Mouse (Mus musculus): ENCODE measurements around the gene Gps1.
"Not testable (repeated sequence)": the region's sequence is repeated elsewhere in the genome, so short reads cannot be mapped to it uniquely, and the experiment has no call there.

Gene Gps1

GRCm38 (mm10) chr11:120784064-120784791, at the start of gene Gps1, which contains the start of gene Rfng:
Gene Gps1 (plus strand): TSS chr11:120784272.
Gene Rfng (minus strand): TSS chr11:120784207.
- peak; percentile 84 to 87 for DNase-seq

- DNase-seq, result no peak
Measured at GRCm38 (mm10) chr11:120736424-120736823, 47.6 kb upstream of the Gps1 start.

DNA sequence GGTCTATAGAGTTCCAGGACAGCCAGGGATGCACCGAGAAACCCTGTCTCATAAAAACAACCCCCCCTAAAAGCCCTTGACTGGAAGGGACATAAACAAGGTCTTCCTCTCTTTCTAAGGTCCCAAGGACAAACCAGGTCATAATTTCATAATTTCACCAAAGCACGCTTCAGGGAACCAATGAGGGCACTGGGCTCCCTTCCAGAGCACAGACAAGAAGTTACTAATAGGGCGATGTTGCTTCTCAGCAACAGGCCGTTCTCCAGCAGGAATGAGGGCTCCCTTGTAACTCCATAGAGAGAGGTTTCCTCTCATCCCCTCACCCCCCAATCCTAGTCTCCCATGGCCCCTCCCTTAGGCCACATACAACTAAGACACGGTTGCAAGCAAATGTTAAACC, 43.1 kb upstream of the Gps1 start:
- DNase-seq, result no peak

- DNase-seq, result no peak
Measured at GRCm38 (mm10) chr11:120744121-120744701, 39.9 kb upstream of the Gps1 start.

GRCm38 (mm10) chr11:120747974-120748373, 36.1 kb upstream of the Gps1 start:
- DNase-seq, result no peak

- peak; percentile 71 to 74 for DNase-seq
Measured at GRCm38 (mm10) chr11:120749430-120749829, 34.6 kb upstream of the Gps1 start.

GRCm38 (mm10) chr11:120751606-120752005, 32.5 kb upstream of the Gps1 start:
- no peak for DNase-seq

GRCm38 (mm10) chr11:120760236-120760635, 23.8 kb upstream of the Gps1 start:
- no peak for DNase-seq

- DNase-seq, result no peak
Measured at GRCm38 (mm10) chr11:120761811-120762671, 22.0 kb upstream of the Gps1 start.

DNA sequence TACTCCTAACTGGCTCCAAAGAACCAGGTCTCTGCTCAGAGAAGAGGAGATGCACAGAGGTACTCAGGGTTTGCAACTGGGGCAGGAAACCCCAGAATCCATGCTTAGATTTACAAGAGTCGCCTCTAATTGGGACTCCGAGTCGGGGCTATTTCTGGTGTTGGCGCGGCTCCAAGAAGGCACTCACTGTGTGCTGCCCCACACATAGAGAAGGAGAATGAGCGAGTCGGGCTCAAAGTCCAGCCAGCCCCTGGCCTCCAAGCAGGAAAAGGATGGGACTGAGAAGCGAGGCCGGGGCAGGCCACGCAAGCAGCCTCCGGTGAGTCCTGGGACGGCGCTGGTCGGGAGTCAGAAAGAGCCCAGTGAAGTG, 21.4 kb upstream of the Gps1 start, which contains the start of gene Hmga1b:
TSS of gene Hmga1b (plus strand) at position 123 of the 370 bp plus-strand sequence.
- not testable (repeated sequence) for DNase-seq

GRCm38 (mm10) chr11:120763121-120763999, 20.7 kb upstream of the Gps1 start:
- not testable (repeated sequence) for DNase-seq

DNA sequence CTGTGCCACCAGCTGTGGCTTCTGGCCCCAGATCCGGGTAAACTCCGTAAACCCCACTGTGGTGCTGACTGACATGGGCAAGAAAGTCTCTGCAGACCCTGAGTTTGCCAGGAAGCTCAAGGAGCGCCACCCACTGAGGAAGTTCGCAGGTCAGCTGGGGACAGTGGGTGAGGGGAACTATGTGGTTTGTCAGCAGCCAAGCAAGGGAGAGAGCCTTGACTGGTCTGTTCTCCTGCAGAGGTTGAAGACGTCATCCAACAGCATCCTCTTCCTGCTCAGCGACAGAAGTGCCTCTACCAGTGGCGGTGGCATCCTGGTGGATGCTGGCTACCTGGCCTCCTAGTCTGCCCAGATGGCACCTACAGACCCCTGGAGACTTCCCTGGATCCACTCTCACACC, 17.0 kb upstream of the Gps1 start:
- DNase-seq, result not testable (repeated sequence)

GRCm38 (mm10) chr11:120768206-120768605, 15.9 kb upstream of the Gps1 start:
- DNase-seq, result no peak

- DNase-seq, result no peak
Measured at GRCm38 (mm10) chr11:120772749-120773148, 11.3 kb upstream of the Gps1 start.

DNA sequence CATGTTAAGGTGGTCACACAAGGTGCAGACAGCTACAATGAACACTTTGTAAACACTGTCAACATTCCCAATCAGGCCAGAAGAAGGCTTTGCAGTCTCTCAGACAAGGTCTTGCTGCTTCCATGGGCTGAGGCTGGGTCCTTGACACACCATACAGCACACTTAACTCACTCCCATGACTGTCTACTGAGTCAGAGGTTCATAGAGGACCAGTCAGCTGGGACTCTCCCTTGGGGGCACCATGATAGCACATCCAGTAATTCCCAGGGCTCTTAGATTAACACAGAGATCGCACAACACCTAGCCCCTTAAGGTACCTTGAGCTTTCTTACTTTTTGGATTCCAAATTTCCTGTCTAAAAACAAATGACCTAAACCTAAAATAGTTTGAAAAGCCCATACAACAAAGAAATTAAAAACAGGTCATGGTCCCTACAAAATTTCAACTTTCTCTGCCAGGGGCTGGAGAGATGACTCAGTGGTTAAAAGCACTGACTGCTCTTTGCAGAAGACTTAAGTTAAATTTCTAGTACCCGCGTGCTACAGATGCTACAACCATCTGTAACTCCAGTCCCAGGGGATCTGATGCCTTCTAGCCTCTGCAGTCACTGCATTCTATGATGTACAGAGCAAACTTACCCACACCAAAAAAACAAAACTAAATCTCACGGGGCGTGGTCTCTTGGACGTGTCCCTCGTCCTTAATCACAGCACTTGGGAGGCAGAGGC, 10.4 kb upstream of the Gps1 start:
- DNase-seq, result no peak

DNA sequence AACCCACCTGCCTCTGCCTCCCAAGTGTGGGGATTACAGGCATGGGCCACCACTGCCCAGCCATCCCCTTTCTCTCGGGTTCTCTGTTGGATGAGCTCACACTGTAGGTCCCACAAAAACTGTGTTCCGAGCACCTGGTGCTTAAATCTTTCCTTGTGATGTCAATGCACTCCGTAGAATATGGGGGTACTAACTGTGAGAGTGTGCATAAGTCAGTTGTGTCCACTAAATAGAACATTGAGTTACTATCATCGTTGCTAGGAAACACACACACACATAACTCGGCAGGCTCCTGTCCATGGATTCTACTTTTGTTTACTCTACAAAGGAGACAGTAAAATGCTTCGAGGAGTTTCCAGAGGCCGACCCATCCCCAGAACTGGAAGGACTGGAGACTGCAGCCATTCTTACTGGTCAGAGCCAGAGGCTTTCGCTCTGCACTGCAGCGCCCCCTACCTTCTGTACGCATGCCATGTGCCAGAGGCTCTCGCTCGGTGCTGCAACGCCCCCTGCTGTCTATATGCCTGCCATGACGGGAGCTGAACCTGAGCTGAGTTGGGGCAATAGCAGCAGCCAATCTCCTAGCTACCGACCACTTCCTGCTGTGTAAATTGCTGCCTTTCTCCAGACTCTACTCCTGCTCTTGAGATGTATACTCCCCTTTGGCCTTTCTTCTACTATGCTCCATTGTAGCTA, 8.2 kb upstream of the Gps1 start:
- peak; percentile 96 for DNase-seq

DNA sequence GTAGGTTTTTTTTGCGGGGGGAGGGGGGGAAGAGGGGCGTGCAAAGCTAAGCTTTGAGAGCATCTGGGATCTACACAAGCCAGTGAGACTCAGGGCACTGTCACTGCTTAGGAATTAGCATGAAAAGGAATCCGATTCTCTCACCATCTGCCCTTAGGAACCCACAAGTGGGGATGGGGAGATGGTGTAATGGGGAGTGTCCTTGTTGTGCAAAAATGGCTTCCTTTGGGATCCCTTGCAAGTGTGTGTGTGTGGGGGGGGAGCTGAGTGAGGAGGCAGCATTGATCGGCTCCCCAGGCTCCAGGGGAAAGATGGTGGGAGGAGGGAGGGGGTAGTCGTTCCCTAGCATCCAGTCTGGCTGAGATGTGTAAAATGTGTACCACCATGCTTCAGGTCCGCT, 6.9 kb upstream of the Gps1 start:
- no peak for DNase-seq

- DNase-seq, result no peak
Measured at GRCm38 (mm10) chr11:120779876-120780275, 4.2 kb upstream of the Gps1 start.

- not testable (repeated sequence) for DNase-seq
Measured at GRCm38 (mm10) chr11:120781361-120781760, 2.7 kb upstream of the Gps1 start.

GRCm38 (mm10) chr11:120783426-120784063, 527 bp upstream of the Gps1 start:
- DNase-seq, result no peak

DNA sequence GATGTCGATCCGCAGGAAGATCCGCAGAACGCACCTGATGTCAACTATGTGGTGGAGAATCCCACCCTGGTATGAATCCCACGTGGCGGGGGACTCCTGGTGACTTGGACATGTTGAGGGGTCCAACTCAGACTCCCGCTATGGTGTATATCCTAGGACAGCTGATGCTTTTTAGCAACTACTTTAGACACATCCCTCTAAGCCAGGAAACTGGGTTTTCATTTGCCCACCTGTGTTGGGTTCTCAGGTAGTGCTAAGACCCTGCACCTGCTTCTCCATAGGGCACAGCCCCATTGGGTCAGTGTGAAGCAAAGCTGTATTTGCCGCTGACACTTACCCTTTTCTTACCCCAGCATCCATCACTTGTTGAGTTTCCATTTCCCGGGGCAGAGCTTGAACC, 1.1 kb downstream of the Gps1 start:
- no peak for DNase-seq
